Mouse (Mus musculus) embryonic facial prominence, embryonic 13.5 days (tissue): ENCODE measurements around the gene Pcdh15. TPM values are rescaled to one million over a fixed set of nuclear protein-coding genes. Genes with fewer than 3 reads are reported as not detected.

Experiments
- ATAC-seq: fragments of 200-750 bp; cut with Nextera tagmentation; 2 replicates; pipeline ENCODE4 v1.8.0; 2017; ENCODE audit warnings: low read depth; ENCODE audit not compliant: insufficient number of reproducible peaks, insufficient read depth, low FRiP score, low TSS enrichment
- H3K27ac ChIP-seq: fragments of 300-500 bp; sonication (generic); 2 replicates; pipeline ENCODE4 v1.5.1; 2015; ENCODE audit warnings: moderate library complexity, mild to moderate bottlenecking, inconsistent platforms
- H3K27me3 ChIP-seq: fragments of 300-500 bp; sonication (generic); 2 replicates; pipeline ENCODE4 v1.6.1; 2015; ENCODE audit warnings: mild to moderate bottlenecking, inconsistent platforms
- H3K36me3 ChIP-seq: fragments of 300-500 bp; sonication (generic); 2 replicates; pipeline ENCODE4 v1.6.1; 2015; ENCODE audit warnings: mild to moderate bottlenecking, inconsistent platforms
- H3K4me1 ChIP-seq: fragments of 300-500 bp; sonication (generic); 2 replicates; pipeline ENCODE4 v1.6.1; 2015; ENCODE audit warnings: inconsistent platforms
- H3K4me2 ChIP-seq: fragments of 300-500 bp; sonication (generic); 2 replicates; pipeline ENCODE4 v1.6.1; 2015; ENCODE audit warnings: moderate library complexity, mild to moderate bottlenecking, inconsistent platforms
- H3K4me3 ChIP-seq: fragments of 300-500 bp; sonication (generic); 2 replicates; pipeline ENCODE4 v1.5.1; 2015; ENCODE audit warnings: mild to moderate bottlenecking, inconsistent platforms
- H3K9ac ChIP-seq: fragments of 300-500 bp; sonication (generic); 2 replicates; pipeline ENCODE4 v1.6.1; 2015; ENCODE audit warnings: mild to moderate bottlenecking, inconsistent platforms
- H3K9me3 ChIP-seq: fragments of 300-500 bp; sonication (generic); 2 replicates; pipeline ENCODE4 v1.6.1; 2016; ENCODE audit warnings: inconsistent platforms
- WGBS: fragments of 180-500 bp; shearing (Covaris S2); methylation state at CpG from one replicate; pipeline ENCODE4 v1.1.7; 2015; ENCODE audit warnings: mixed read lengths; 5-methylcytosine and 5-hydroxymethylcytosine counted together
- polyA plus RNA-seq: library from polyadenylated mRNA; unstranded; fragments of >200 nt; fragmentation: Nextera tagmentation; extraction: Ambion mirVana; gene quantifications from 2 replicates; pipeline ENCODE4 v1.2.1, GENCODE M21; 2015

Gene Pcdh15
- polyA plus RNA-seq, 1 experiment from 2014 or later, result 6.4 TPM

DNA sequence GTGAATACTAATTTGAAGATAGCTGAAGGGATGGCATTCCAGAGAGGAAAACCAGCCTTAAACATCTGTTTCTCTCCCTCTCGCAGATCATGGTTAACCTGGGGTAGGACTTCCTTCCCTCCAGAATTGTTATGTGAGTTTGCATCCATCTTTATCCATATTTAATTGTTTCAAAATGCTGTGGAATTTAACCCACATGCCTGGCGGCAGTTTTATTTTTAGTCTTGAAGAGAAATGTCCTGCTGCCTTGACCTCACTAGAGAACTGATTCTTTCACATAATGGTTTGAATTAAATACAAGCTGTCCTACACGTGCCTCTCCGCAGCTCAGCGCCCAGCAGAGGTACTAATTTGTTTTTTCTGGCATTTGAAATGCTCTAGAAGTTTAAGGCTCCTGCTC lies 1260.4 kb downstream of the Pcdh15 start:
- no peak overlapping the region for H3K27ac ChIP-seq
- no peaks in the 10 kb centered on the region for H3K27me3 ChIP-seq
- 21% methylated on average over 5 of the region's 5 CpGs for WGBS
- H3K36me3 ChIP-seq, result no peaks in the 10 kb centered on the region
- H3K9me3 ChIP-seq, result no peaks in the 10 kb centered on the region
- H3K9ac ChIP-seq, result no peak overlapping the region
- H3K4me1 ChIP-seq, result peaks cover 16% of the 10 kb centered on the region; the same call in 1 of the 2 replicates
- no peak overlapping the region for H3K4me2 ChIP-seq
- H3K4me3 ChIP-seq, result no peak overlapping the region
- 0 out of 2 replicates have a peak, but pooled peaks have one; percentile 20 for ATAC-seq

DNA sequence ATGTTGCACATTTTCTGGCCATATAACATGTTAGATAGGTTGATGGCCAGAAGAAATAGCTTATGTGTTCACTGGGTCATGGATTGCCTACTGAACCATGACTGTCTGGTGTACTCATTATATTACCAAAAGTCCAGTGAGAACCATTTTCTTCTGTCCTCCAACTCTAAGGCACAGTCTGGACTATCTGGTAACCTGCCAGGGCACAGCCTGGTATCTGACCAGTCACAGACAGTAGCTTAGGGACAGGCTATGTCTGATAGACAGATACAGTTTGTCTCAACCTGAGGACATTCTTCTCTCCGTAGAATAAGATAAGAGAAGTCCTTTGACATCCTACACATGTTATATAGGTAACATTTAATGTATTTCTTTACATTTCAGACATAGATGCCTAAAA lies 1279.6 kb downstream of the Pcdh15 start:
- WGBS, result 81% methylated on average over 1 of the region's 1 CpGs
- ATAC-seq, result no peak
- no peak overlapping the region for H3K9ac ChIP-seq
- H3K27ac ChIP-seq, result no peak overlapping the region
- no peak overlapping the region for H3K4me2 ChIP-seq
- H3K27me3 ChIP-seq, result no peaks in the 10 kb centered on the region
- no peaks in the 10 kb centered on the region for H3K9me3 ChIP-seq
- H3K36me3 ChIP-seq, result no peaks in the 10 kb centered on the region
- H3K4me1 ChIP-seq, result peaks cover 7% of the 10 kb centered on the region
- no peak overlapping the region for H3K4me3 ChIP-seq

DNA sequence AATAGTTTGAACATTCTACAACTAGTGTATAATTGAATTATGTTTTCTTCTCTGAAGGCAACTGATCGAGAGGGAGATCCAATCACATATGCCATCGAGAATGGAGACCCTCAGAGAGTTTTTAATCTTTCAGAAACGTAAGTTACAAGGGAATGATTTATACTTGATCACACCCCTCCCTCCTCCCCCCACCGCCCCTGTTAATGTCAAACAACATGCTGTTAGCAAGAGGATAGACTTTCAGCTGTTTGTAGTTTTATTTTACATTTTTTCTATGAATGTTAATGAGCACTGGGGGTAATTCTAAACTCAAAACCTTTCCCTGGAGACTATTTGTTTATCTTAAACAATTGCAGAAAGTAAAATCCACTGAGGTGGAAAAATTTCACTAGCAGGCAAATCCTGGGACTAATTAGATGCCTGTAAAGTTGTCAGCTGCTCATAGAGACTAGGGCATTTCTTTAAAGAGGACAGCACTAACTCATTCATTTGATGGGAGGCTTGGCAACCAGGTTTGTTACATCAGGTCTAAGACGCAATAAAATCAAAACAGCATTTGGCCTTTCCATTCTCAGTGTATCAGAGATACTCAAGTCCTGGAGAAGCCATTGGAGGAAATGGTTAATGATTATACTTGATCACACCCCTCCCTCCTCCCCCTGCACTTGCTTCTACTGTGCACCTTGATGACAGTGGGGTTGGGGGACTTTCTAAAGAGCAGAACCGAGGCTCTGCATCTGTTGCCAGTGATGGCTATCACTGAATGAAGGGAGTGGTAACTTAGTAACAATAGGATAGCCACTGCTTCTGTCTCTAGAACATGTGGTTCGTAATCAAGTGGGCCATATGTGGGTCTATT lies 1280.4 kb downstream of the Pcdh15 start:
- H3K27ac ChIP-seq, result no peak overlapping the region
- WGBS, result 41% methylated on average over 7 of the region's 7 CpGs

DNA sequence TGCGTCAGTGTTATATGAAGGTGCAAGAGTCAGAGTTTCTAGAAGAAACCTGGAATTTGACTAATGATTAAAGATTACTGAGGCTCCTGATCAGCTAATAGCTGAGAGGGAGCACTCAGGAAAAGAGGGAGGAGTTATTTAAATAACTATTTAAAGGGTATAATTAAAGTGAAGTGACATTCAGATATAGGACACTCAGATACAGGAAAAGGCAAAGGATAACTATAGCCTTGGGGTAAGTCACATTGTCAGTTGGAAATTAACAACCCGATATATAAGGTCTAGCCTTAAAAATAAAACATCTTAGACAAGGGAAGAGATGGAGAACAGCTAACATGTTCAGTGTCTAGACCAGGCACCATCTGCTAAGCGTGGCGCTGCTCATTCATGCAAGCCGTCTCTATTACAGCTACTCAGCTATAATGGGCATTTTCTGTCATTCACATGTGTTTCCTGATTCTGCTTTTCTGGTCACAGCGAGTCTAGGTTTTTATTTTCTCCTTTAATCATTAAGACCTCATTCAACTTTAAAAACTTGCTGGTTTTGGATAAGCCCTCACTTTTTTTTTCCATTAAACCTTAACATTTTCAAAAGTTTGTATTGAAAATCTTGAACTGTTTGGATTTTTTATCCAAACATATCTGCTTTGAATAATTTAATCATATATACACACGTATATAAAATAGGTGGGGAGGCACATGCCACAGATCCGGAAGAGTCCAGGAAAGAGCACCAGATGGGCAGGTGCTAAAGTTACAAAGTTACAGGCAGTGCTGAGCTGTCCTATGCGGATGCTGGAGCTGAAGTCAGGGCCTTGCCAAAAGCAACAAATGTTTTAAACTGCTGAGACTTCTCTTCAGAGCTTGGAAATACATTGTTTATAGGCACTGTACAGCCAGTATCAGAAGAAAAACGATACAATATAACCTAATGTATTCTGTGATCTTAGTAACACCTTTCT lies 1288.7 kb downstream of the Pcdh15 start:
- Histone ChIP-seq H3K9me3 (no peaks in the 10 kb centered on the region), H3K9ac (no peak overlapping the region), H3K36me3 (no peaks in the 10 kb centered on the region), H3K27ac (no peak overlapping the region), H3K4me2 (no peak overlapping the region), H3K4me3 (no peak overlapping the region), H3K4me1 (no peaks in the 10 kb centered on the region), H3K27me3 (no peaks in the 10 kb centered on the region)
- 51% methylated on average over 10 of the region's 10 CpGs for WGBS
- no peak for ATAC-seq

More for the DNA sequence above, 1280.4 kb downstream of the Pcdh15 start:
- no peaks in the 10 kb centered on the region for H3K27me3 ChIP-seq
- H3K4me2 ChIP-seq, result no peak overlapping the region
- ATAC-seq, result no peak
- H3K4me3 ChIP-seq, result no peak overlapping the region
- no peaks in the 10 kb centered on the region for H3K36me3 ChIP-seq
- H3K9ac ChIP-seq, result no peak overlapping the region
- no peaks in the 10 kb centered on the region for H3K9me3 ChIP-seq
- peaks cover 7% of the 10 kb centered on the region for H3K4me1 ChIP-seq

DNA sequence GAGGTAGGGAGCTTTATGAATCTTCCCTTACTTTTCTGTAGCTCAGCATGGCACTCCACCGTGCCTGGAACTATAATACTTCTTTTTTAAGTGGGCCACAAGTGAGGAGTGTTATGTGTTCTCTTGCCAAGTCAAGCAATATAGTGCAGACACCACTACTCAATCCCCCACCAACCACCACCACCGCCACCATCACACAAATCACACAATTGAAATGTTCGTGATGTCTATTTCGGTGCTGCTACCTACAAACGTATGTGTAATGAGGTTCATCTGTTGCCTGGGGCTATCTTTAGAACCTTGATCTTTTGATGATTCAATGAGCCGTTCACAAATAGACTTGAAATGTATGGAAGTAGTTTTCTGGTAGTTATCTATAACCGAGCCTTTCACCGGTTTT lies 1304.0 kb downstream of the Pcdh15 start:
- WGBS, result 57% methylated on average over 8 of the region's 8 CpGs
- Histone ChIP-seq H3K9me3 (no peaks in the 10 kb centered on the region), H3K4me1 (no peaks in the 10 kb centered on the region), H3K27ac (no peak overlapping the region), H3K27me3 (no peaks in the 10 kb centered on the region), H3K4me3 (no peak overlapping the region), H3K4me2 (no peak overlapping the region), H3K36me3 (no peaks in the 10 kb centered on the region), H3K9ac (no peak overlapping the region)
- ATAC-seq, result no peak

DNA sequence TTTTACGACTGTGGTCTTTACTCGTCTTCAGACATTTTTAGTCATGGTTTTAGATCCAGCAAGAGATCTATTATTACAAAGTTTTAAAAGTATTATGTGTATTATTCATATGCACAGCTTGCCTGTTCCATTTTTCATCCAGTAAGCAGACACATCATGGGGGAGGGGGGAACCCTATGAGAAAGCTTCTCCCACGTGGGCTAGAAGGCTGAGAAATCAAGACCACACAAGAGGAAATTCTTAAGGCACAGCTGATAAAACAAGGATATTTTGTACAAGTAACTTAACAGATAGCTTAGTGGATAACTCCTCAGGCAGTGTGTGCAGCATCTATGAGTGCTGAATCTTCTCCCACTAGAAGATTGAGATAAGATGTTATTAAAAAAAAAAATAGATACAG lies 1314.9 kb downstream of the Pcdh15 start:
- no peaks in the 10 kb centered on the region for H3K27me3 ChIP-seq
- WGBS, result 31% methylated on average over 3 of the region's 3 CpGs
- H3K4me1 ChIP-seq, result no peaks in the 10 kb centered on the region
- no peak overlapping the region for H3K4me3 ChIP-seq
- H3K9me3 ChIP-seq, result no peaks in the 10 kb centered on the region
- no peaks in the 10 kb centered on the region for H3K36me3 ChIP-seq
- no peak overlapping the region for H3K9ac ChIP-seq
- no peak overlapping the region for H3K4me2 ChIP-seq
- H3K27ac ChIP-seq, result no peak overlapping the region
- ATAC-seq, result no peak

DNA sequence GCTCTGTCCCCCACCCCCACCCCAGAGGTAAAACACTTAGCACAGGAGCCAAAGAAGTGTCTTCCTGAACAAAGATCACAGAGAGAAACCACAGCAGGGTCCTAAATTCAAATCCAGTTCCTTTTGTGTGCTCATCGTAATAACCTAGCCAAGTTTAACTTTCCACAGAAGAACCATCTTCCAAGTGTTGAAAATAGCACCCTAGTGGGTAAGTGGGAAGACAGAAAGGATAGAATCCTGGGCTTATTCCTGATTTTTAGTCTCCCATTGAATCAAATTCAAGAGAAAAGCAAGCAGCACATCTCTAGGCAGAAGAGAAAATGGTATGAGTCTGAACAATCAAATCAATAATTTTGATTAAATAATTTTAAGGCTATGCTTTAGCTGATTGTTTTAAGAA lies 1315.8 kb downstream of the Pcdh15 start:
- H3K36me3 ChIP-seq, result no peaks in the 10 kb centered on the region
- no peaks in the 10 kb centered on the region for H3K4me1 ChIP-seq
- no peak overlapping the region for H3K9ac ChIP-seq
- no peaks in the 10 kb centered on the region for H3K9me3 ChIP-seq
- H3K4me3 ChIP-seq, result no peak overlapping the region
- 89% methylated on average over 1 of the region's 1 CpGs for WGBS
- no peaks in the 10 kb centered on the region for H3K27me3 ChIP-seq
- no peak overlapping the region for H3K27ac ChIP-seq
- no peak overlapping the region for H3K4me2 ChIP-seq
- no peak for ATAC-seq

DNA sequence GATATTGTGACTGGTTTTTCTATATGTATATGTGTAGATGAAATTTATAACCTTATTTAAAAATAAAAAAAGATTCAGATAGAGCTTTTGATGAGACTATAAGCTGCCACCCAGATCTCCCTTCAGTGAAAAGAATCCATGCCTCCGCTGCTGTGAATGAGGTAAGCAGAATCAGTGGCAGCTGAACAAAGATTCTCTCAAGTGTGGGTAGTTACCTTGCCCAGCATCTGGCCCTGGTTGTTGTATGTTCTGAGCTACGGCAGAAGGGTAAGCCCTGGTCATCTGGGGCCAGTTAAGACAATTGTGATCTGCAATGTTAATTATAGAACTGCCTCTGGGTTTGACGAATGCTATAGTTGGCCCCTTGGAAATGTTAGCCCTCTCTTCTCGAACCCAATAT lies 1316.2 kb downstream of the Pcdh15 start:
- ATAC-seq, result no peak
- Histone ChIP-seq H3K4me3 (no peak overlapping the region), H3K27ac (no peak overlapping the region), H3K4me1 (no peaks in the 10 kb centered on the region), H3K9me3 (no peaks in the 10 kb centered on the region), H3K4me2 (no peak overlapping the region), H3K36me3 (no peaks in the 10 kb centered on the region), H3K9ac (no peak overlapping the region), H3K27me3 (no peaks in the 10 kb centered on the region)
- 33% methylated on average over 4 of the region's 4 CpGs for WGBS

DNA sequence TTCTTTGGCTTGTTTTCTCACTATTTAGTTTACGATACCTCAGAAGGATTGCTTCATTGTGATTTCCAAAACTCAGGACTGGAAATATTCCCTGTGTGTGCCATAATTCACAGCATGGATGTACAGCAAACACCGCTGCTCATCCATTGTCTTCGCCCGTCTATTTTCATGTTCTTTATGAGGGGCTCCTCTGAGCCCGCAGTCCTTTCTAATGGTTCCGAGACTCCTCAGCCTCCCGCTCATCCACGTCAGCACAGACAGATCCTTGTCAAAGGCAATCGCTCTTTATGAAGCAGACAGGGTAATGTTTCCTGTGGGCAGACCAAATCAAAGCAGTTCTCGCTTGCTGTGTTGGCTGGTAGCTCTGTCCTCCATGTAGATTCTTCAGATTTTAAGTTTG lies 1316.8 kb downstream of the Pcdh15 start:
- Histone ChIP-seq H3K27me3 (no peaks in the 10 kb centered on the region), H3K27ac (no peak overlapping the region), H3K36me3 (no peaks in the 10 kb centered on the region), H3K9ac (no peak overlapping the region), H3K4me1 (no peaks in the 10 kb centered on the region), H3K4me3 (no peak overlapping the region), H3K9me3 (no peaks in the 10 kb centered on the region), H3K4me2 (no peak overlapping the region)
- WGBS, result 69% methylated on average over 10 of the region's 10 CpGs
- no peak for ATAC-seq

DNA sequence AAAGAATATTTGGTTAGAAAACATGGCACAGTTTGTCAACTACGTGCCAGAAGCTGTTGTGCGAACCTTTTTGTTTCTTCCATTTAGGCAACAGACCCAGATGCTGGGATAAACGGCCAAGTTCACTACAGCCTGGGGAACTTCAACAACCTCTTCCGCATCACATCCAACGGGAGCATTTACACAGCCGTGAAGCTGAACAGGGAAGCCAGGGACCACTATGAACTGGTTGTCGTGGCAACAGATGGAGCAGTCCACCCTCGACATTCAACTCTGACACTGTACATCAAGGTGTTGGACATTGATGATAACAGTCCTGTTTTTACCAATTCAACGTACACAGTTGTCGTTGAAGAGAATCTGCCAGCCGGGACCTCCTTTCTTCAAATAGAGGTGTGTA lies 1350.9 kb downstream of the Pcdh15 start:
- no peak for ATAC-seq
- Histone ChIP-seq H3K27ac (no peak overlapping the region), H3K4me1 (no peaks in the 10 kb centered on the region), H3K4me2 (no peak overlapping the region), H3K9ac (no peak overlapping the region), H3K4me3 (no peak overlapping the region), H3K36me3 (no peaks in the 10 kb centered on the region), H3K9me3 (no peaks in the 10 kb centered on the region), H3K27me3 (no peaks in the 10 kb centered on the region)
- WGBS, result 88% methylated on average over 11 of the region's 11 CpGs

DNA sequence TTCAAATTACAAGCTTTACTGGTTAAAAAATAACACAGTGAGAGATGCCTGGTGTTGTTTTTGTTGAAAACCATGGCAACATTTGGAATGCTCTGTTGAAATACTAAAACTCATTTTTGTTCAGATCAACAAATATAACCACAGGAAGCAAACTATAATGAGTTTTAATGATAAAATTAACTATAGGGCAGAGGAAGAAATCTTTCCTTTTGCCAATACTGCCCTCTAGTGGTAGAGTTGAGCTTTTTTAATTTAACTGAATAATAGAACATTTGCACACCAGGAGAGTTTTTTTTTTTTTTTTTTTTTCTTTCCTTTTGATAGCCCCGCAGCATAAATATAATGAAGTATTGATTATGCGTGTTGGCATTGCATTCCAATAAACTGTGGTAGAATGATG lies 1364.8 kb downstream of the Pcdh15 start:
- Histone ChIP-seq H3K27me3 (no peaks in the 10 kb centered on the region), H3K4me2 (no peak overlapping the region), H3K4me1 (peaks cover 11% of the 10 kb centered on the region; the same call in 1 of the 2 replicates), H3K36me3 (no peaks in the 10 kb centered on the region), H3K9me3 (no peaks in the 10 kb centered on the region), H3K4me3 (no peak overlapping the region), H3K27ac (no peak overlapping the region), H3K9ac (no peak overlapping the region)
- no peak for ATAC-seq
- 25% methylated on average over 2 of the region's 2 CpGs for WGBS
